Mouse (Mus musculus): ENCODE results near the gene Tmem235.
"Not testable (repeated sequence)": the region's sequence is repeated elsewhere in the genome, so short reads cannot be mapped to it uniquely, and the experiment has no call there.

The Tmem235 gene

DNA sequence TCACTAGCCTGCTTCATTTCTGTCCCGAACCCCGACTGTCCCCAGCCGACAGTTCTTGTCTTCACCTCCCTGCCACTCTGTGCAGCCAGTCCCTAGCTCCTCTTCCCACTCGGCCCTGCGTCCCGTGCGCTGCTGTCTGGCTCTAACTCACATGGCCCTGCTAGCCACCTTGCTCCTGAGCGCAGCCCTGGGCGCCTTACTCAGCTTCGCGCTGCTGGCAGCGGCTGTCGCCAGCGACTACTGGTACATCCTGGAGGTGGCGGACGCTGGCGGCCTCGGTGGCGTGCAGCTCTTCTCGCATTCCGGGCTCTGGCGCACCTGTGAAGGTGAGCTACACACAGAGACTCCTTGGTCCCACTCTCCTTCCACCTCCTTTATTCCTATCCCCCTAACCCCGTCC, at the start of gene Tmem235:
Gene Tmem235 (plus strand): TSS at position 152 of the 400 bp plus-strand sequence.
- no peak for DNase-seq (ENCODE audit: low read depth, low spot score)

DNA sequence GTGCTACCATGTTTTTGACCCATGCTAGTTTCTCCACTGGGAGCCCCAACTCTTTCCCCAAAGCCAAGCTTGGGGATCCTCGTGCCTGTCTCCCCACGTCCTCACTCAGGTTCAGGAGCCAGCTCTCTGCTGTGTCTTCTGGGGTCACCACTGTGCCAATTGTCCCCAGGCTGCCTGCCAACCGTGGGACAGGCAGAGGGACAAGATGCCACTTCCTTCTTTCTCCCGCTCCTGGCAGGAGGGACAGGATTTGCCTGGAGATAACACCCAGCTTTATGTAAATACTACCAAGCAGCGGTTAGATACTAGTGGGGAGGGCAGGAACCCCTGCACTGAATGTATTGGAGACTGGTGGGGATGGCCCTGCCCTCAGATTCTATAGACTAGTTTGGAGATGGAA, 46.7 kb upstream of the Tmem235 start:
- no peak for DNase-seq (ENCODE audit: low read depth, low spot score)

DNA sequence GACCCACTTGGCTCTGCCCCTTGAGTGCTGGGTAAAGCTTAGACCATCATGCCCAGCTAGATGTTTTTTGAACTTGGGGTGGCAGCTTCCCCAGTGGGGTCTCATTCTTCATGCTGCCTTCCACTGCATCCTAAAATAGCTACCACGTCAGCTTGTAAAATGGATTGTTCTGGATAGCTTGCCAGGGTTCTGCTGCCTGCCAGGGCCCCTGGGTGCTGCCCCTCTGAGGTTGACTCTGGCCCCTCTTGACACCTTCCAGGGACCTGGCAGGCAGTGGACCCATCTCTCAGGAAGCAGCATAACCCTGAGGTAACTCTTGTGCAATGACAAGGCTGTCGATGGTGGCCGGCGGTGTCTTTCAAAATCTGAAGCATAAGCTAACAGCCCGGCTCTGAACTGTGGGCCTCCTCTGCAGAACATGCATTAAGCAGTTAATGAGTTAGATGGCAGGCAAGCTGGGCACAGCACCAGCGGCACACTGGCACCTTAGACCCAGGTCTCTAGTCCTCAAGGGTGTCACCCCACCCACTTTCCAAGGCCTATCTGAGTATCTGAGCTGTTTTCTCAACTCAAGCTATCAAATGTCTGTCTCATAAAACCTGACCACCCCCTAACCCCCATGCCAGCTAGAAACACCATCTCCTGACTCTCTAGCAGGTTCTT, 45.7 kb upstream of the Tmem235 start:
- DNase-seq (ENCODE audit: low read depth, low spot score), result no peak

DNA sequence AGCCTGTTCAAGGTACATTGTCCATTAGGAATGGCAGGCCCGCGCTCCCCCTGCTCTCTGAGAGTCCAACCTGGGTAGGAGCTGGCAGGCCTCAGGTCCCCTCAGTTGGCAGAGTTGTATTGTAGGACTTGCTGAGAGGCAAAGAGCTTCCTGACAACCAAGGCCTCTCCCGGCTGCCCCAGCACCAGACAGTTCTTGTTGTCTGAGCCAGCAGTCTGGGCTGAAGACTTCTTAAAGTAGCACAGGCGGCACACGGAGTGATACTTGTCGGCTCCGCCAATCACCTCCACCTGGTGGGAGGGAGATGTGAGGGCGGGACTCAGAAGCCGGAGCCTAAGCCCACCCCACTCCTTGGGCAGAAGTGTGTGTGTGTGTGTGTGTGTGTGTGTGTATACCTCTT, 44.7 kb upstream of the Tmem235 start:
- DNase-seq (ENCODE audit: low read depth, low spot score), result not testable (repeated sequence)

DNA sequence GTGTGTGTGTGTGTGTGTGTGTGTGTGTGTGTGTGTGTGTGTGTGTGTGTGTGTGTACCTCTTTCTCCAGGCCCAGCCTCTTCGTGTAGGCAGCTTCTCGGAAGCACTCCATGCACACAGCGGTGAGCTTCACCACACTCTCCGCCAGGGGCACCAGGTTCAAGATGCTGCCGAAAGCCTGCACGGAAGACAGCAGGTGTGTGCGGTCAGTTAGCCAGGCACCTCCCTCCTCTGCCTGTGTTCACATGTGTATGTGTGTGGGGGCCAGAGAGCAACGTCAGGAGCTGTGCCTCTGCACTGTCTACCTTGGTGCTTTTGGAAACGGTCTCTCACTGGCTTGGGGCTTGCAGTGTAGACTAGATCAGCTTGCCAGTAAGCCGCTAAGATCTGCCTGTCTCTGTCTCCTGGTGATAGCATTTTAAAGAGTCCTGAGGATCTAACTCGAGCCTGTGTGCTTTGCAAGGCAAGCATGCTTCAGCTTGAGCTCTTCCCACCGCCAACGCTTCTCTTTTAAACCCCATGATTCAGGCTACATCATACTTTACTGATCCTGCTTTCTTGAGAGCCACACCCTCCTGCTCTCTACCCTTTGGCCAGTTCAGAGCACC, 44.1 kb upstream of the Tmem235 start:
- no peak for DNase-seq (ENCODE audit: low read depth, low spot score)

DNA sequence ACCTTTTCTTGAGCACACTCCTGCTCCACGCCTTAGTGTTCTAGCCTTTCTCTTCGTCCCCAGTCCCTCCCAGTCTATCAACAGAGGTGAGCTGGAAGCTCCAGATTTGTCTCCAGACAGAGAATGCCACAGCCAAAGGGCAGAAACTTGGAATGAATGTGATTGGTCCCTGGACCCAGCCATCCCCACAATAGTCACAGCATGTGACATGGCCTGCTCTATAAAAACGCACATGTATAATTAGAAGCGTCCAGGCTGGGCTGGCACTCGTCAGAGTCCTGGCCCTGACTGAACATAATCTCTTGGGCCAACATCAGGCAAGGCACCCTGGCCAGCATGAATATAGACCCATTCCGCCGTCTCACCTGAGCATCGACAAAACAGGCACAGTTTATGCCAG, 41.5 kb upstream of the Tmem235 start:
- DNase-seq (ENCODE audit: low read depth, low spot score), result no peak

DNA sequence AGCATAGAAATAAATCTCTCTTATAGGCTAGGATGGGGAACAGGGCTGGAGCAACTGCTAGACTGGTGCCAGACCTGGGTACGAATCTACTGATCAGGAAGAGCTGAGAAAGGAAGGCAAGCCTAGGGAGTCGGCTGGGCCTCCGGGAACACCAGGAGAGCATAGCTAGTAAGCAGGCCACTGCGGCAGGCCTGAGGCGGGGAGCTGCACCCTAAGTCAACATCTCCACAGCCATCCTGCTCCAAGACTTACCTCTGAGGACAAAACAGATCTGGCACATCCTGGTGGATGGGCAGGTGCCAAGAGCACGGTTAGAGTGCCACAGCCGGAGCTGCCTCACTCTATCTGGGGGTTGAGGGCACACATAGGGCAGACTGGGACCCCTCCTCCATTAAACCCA, 40.4 kb upstream of the Tmem235 start:
- no peak for DNase-seq (ENCODE audit: low read depth, low spot score)

DNA sequence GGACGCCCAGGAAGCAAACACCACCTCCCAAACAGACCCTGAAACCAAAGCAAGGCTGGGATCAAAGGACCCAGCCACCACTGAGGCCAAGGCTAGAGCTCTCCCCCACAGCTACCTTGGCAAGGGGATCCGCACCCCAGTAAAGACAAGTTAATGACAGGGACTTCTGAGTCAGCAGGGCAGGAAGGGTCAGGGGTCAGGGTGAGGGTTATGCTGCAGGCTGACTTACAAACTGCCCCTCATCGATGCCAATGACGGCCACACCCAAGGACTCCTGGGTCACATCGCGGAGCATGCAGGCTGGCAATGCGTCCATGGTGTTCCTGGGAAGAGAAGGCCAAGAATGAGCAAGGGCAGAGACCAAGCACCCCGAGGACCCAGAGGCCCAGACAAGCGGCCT, 38.7 kb upstream of the Tmem235 start:
- no peak for DNase-seq (ENCODE audit: low read depth, low spot score)

DNA sequence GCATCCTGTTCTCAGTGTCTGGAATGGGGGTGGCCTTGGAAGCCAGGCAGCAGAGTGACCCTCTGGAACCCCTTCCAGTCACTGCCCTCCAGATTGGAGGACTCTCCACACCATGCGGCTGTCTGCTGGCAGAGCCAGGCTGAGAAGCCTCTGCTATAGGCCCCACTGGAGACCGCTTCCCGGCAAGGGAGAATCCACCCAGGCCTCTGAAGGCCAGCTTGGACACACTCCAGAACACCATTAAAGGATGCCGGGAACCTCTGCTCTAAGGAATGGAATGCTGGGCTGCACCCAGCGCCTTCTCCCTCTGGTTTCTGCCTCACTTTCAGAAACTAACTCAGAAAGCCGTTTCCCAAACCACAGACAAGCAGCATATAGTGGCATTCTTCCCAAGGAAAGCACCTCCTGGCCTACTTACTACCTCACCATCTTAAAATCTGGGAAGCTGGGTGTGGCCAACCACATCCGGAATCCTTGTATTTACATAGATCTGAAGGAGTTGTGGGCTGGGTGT, 37.8 kb upstream of the Tmem235 start:
- no peak for DNase-seq (ENCODE audit: low read depth, low spot score)

DNA sequence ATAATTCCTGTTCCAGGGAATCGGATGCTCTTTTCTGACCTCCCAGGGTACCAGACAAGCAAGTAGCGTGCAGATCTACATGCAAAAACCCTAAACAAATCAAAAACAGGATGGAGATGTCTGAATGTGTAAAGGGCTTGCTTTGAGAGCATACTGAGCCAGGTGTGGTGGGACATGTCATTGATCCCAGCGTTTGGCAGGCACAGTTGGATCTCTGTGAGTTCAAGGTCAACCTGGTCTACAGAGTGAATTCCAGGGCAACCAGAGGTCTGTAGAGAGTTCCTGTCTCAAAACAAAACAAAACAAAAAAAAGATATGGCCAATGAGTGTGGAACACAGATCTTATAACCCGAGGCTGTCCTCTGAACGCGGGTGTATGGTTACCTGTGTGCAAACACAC, 37.1 kb upstream of the Tmem235 start:
- DNase-seq (ENCODE audit: low read depth, low spot score), result no peak

DNA sequence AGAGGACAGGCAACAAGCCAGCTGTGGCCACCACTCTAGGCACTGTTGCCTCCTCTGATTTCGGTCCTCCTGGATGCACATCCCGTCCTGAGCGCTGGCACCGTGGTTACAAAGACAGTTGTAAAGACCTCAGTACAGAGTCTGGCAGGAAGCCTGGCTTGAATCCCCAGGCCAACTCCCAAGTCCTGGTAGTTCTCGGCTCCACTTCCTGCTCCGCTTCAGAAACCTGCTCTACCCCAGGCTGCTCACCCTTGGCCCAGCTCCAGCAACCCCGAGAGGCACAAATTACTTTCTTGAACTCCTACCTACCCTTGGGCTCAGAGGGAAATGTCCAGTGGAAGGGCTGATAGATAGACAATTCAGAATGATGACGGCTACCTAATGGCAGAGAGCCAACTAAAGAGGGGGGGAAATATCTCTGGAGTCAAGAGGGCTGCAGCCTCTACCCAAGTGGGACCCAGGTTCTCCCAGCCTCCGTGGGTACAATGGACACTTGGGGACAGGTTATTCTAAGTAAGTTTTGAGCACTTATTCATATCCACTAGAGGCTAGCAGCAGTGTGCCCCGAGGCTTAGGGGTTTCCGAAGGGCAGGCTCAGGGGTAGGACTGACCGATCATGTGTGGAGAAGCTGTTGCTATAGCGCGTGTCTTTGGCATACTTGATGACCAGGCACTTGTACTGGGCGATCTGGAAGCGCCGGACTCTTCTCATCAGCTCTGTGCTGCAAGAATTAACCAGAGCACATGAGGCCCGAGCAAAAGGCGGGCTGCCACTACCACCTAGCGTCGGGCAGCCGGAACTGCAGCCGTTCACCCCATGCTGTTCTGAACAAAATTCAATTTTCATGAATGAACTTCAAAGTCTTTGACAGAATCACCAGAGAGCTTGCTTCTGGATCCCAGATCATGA, 36.2 kb upstream of the Tmem235 start:
- DNase-seq (ENCODE audit: low read depth, low spot score), result peak; percentile 78

DNA sequence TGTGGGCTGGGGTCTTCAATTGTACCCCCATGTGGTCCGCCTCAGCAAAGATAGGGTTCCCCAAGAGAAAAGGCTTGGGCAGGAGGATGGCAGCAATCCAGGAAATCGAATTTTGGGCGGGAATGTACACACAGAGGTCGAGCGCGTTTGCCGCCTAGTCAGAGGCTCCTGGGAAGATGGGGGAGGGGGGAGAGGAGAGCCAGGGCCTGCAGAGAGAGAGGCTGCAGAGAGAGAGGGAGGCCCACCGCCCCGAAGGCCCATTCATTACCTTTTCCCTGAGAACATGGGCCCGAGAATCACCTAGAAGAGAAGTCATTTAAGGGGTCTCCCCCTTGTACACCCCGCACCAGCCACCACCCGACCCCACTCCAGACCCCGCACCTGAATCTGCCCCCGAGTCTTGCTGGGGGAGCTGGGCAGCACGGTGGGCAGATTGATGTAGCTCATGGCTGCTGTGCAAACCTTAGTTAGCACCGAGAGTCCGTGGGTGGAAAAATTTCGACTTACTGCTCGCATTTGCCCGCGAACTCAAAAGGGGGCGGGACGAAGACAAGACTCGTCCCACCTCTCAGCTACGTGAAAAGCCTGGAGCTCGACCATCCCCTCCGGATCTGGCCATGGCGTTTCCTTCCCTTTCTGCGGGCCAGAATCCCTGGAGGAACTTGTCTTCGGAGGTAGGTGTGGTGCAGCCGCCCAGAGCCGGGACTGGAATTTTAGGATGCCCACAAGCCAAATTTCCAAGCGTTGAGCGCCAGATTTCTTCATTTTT, 35.0 kb upstream of the Tmem235 start, which contains the start of the genes Afmid and Tk1:
Gene Afmid (plus strand): TSS at position 592 of the 769 bp plus-strand sequence.
Gene Tk1 (minus strand): TSS at position 760 of the 769 bp plus-strand sequence.
- peak; percentile 65 for DNase-seq (ENCODE audit: low read depth, low spot score)

DNA sequence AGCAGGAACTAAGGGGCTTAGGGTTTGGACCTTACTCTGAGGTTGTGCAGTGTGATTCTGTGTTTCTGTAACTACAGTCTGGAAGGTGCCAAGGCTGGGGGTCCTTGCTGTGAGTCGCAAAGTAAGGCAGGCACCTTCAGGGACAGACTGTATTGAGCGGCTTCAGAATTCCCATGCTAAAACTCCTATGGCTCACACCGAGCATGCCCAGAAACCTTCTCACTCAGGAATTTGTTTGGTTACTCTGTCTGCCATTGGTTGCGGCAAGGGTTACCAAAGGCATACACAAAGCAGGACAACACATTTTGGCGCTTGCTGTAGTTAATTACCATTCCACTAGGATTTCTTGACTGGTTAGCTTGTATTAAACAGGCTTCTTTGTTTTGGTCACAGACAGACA, 34.4 kb upstream of the Tmem235 start:
- DNase-seq (ENCODE audit: low read depth, low spot score), result no peak

DNA sequence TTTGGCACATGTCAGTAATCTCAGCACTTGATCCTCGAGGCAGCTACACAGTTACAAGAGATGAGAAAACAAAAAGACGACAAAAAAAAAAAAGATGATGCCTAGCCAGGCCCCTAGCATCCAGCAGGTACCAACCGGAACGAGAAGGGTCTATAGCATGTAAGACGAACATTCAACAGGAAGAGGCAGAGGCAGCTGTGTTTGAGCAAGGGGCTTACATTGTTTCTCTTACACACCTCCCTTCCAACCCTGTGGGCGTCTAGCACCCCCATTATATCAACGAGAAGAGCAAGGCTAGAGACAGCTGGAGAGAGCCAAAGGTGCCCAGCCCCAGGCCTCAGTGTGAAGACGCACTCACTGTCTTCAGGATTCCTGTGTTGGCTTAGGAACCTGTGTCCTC, 33.6 kb upstream of the Tmem235 start:
- no peak for DNase-seq (ENCODE audit: low read depth, low spot score)

DNA sequence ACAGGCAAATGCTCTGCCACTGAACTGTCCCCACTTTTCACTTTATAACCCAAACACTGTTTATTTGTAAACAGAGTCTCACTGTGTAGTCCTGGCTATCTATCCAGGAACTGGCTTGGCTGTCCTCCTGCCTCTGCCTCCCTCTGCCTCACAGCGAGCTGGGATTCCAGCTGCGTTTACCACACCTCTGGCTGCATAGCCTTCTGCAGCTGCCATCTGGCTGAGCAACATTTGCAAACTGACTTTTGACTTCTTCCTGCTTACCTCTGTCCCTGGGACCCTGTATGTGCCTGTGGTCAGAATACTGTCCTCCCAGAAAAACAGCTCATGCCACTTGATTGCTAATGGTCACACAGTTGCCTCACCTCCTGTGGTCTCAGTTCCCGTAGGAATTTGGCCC, 33.2 kb upstream of the Tmem235 start:
- no peak for DNase-seq (ENCODE audit: low read depth, low spot score)

DNA sequence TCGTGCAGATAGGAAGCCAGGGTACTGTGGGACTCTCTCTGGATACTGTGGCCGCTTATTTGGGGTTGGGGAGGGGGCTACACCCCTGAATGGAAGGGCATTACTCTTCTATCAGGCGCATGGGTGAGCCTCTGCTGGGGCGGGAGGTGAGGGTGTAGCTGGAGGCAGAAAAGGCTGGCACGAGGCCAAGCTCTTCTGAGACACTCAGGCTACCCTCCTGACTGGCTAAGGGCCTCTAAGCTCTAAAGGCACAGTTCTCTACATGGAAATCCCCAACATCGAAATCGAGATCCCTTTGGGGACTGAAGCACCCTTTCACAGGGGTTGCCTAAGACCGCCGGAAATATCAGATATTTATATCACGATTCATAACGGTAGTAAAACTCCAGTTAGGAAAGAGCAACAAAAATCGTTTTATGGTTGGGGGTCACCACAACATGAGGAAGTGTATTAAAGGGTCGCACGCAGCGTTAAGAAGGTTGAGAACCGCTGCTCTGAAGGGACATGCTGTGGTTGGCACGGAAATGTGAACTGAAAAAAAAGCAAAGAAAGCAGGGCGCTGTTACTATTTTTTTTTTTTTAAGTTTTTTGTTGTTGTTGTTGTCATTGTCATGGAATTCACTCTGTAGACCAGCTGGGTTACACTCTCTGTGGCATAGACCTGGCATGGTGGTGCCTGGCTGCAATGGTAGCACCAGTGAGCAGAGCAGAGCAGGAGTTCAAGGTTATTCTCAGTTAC, 32.2 kb upstream of the Tmem235 start:
- DNase-seq (ENCODE audit: low read depth, low spot score), result no peak

DNA sequence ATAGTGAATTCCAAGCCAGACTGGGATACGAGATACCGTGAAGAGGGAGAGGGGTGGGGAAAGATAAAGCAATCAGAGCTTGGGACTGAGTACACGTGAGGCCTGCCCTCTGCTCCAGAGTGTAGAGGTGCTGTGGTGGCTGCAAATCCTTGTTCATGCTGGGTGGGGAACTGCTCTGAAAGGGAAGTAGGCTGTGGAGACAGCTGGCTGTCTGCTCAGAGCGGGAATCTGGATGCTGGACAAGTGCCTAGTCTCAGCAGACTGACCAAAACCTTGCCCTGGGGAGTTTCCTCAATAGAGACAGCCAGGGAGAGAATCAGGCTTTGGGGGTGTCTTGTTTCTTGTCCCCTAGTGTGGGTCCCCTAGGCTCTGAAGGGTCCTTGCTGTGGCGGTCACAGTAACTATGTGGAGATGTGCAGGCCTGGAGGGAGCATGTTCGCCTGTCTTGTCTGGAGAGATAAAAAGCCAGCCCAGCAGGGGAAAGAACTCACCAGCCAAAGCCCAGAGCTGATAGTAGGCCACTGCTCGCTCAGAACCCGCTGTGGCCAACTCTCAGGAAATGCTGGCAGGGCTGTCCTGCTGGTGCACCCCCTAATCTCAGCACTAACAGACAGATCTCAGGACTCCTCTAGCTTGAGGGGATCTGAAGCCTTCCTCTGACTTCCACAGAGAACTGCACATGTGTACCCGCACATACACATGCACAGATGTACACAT, 31.5 kb upstream of the Tmem235 start:
- DNase-seq (ENCODE audit: low read depth, low spot score), result no peak

DNA sequence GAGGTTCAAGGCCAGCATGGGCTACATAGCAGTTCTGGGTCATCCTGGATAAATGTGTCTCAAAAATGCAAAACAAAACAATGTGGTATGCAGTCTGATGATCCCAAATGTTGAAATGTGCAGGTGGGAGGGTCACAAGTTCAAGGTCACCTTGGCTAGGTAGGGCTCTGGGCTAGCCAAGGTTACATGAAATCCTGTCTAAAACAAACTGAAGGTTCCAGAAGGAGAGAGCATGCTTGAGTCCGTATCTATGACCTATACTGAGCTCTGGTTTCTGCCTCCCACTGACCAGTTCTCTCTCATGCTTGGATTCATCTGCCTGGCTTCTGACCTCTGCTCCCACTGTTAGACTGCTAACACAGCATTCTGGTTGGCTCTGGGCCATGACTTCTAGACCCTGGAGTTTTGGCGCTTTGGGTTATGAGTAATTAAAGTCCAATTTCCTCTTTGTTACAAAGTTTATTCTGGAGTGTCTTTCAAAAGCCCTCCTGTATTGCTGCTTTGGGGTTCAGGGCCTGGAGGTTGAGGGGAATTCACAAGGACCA, 30.8 kb upstream of the Tmem235 start:
- no peak for DNase-seq (ENCODE audit: low read depth, low spot score)

DNA sequence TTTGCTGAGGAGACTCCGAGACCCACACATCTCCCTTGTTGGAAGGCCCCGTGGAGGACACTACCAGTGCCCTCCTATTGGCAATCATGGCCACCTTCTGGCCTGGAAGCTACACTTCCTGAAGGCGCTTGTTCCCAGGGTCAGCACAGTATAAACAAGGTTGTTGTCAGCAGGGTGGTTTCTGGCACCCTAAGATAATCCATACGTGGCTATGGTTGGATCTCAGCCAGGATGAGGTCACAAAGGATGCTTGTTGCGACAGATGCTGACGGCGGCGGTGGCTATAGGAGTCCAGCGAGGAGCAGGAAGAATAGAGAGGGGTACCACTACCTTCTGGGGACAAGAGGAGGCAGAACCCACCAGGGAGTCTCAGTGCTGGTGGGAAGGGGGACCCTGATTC, 30.2 kb upstream of the Tmem235 start:
- DNase-seq (ENCODE audit: low read depth, low spot score), result no peak
